Mouse (Mus musculus) G1E-ER4 (cell line): ENCODE results near the gene Atoh8. TPM values are rescaled to one million over a fixed set of nuclear protein-coding genes. Genes with fewer than 3 reads are reported as not detected.
A peak's percentile ranks its signal among the peaks of the same experiment; 100 is the strongest.

Source experiments
- GATA1 ChIP-seq: IDR thresholded peaks from one replicate; pipeline ENCODE4 v1.8.0; 2012; ENCODE audit warnings: low read length, inconsistent platforms
- polyA plus RNA-seq: library from polyadenylated mRNA; stranded (reverse); fragments of >175 nt; gene quantifications from 2 replicates; pipeline ENCODE4 v1.2.3, GENCODE M21; 2012

Atoh8 gene
- not detected in 2 replicates for polyA plus RNA-seq

DNA sequence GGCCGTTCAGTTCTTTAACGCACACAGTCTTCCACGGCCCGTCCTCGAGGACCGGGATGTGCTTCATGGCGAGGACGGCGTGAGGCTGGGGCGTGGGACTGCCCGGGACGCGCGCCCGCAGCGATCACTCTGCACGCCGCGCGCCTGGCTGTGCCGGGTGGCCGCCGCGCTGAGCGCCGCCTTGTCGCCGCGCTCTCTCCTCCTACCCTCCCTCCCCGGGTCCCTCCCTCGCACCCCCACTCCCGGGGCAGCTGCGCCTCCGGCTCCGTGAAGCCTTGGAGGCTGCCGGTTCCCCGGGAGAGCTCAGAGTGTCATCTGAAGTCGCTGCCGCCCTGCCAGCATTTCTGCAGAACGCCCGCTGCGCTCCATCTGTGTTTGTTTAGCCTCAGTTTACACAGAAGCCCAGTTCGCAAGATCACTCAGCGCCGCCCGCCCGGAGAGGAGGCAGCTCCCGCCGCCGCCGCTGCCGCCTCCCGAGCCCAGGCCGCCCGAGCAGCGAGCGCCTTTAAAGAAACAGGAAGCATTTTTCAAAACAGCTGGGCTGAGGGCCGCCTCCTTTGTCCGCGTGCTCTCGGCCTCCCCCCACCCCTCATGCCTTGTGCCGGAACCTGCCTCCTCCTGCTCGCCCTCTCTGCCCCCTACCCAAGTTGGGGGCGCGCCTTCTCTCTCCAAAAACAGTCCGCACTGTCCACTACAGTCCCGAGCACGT, at the start of gene Atoh8:
Gene Atoh8 (minus strand): TSS at position 480 of the 709 bp plus-strand sequence.
- TF ChIP-seq GATA1 = no peak

DNA sequence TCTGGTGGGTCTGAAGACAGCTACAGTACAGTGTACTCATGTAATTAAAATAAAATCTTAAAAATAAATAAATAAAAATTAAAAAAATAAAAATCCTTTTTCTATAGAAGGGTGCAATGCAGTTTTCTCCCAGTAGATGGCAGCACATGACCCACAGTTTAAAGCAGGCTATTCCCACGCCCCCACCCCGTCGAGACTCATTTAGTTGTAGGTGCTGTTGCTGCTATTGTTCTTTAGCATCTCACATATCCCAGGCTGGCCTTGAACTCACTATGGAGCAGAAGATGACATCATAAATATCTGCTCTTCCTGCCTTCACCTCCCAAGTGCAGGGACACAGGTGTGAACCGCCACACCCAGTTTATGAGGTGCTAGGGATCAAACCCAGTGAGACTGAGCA, 48.5 kb upstream of the Atoh8 start:
- TF ChIP-seq GATA1 = no peak

DNA sequence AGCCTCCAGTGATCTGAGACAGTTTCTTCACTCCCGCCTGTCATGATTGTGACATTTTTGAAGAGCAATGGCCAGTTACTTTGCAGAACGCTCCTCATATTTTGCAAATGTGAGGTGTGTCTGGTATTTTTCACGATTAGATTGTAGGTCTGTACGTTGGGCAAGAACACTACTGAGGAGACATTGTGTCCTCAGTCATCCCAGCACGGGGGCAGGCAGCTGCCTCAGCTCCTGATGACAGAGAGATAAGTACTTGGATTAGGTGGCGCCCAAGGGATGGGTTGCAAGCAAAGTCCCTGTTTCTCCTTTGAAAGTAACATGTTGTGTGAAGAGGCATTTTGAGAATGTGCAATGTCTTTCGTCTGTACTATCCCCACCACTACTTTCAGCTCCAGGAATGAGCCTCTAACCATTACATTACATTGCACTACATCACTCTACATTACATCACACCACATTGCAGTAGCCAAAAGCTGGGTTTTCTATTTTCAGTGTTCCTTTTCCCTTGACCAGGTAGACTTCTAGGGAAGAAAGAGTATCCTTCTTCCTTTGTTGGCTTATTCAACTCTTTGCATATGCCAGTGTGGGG, 45.1 kb upstream of the Atoh8 start:
- TF ChIP-seq GATA1 = no peak

DNA sequence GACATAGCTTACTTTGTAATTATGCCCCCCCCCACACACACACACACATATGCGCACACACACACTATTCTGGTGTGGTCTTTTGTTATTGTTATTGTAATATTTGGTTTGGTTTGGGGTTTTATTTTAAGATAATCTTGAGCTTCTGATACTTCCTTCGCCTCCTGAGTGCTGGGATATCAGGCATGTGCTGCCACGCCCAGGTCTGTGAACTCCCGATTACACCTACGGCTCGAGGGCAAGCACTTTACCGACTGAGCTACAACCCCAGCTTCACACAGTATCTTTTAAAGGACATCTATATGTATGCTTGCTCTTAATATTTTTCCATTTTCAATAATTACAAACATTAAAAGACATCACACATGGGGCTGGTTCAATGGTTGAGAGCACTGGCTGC, 44.1 kb upstream of the Atoh8 start:
- TF ChIP-seq GATA1 = peak; percentile 76

DNA sequence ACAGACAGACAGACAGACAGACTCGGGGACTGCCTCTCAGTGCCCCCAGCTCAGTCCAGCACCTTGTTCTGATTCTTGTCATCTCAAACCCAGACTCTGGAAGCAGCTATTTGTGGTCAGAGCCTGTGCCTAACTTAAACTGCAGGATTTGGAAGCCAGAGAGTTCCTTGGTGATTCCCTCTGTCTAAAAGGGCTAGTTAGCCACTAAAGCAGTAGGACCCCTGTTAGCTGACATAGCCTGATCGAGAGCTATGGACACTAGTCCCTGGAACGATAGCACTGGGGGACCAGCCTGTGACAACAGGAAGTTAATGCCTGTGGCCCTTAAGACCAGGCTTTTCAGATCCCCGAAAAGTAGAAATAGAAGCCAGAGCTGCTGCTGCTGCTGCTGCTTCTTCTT, 43.5 kb upstream of the Atoh8 start:
- TF ChIP-seq GATA1 = no peak

DNA sequence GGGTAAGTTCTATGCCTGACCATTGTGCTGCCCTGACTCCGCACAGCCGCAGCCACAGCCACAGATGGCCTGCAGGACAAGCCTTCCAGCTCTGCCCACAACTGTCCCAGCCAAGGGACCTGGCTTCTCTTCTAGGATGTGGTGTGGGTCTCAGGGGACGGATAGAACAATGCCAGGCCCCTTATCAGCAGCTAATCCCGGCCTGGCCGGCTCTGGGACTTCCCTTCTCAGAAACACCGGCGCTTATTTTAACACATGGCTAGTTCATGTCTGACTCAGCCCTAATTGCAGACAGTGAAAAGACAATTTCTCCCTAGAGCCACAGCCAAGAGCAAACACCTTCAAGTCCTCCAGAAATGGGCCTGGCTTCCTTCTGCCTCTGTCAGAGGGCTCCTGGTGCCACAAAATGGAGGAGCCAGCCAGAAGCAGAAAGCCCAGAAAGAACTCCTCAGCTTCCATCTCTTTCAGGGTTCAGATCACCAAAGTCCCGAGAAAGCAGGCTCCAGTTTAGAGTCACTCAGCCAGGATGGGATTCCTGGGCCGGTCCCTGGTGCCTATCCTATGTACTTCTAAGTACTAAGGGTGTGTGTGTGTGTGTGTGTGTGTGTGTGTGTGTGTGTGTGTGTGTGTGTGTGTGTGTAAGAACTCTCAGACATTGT, 42.3 kb upstream of the Atoh8 start:
- TF ChIP-seq GATA1 = no peak

DNA sequence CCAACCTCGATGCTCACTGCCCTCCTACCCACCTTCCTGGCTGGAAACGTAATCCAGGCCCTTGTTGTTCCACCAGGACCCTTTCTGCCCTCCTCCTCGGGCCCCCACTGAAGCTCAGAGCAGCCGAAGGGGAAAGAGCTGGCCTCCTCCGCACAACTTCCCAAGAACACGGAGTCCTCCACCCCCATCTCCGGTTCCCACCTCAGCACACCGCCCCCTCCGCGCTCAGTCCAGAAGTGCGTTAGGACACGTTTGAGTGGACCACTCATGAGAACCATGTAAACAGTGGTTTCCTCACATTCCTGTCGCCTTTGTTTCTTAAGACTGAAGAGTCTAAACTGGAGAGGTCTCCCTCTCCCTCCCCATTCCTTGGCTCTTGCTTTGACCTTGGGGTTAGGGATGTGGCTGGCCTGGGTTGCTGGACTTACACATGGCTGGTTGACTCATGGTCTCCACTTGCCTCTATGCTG, 41.6 kb upstream of the Atoh8 start:
- no peak for TF ChIP-seq GATA1

DNA sequence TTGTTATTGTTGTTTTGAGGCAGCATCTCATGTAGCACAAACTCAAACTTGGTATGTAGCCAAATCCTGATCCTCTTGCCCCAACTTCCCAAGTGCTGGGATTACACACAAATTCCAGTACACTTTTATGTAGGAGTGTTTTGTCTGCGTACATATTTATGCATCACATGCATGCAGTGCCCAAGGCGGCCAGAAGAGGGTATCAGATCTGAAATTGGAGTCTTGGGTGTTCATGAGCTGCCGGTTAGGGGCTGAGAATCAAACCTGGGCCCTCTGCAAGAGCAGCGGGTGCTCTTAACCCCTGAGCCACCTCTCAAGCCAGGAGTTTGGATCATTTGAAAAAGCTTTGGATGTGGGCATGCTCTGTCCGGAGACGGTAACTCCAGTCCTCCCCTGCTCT, 40.8 kb upstream of the Atoh8 start:
- TF ChIP-seq GATA1 = no peak

DNA sequence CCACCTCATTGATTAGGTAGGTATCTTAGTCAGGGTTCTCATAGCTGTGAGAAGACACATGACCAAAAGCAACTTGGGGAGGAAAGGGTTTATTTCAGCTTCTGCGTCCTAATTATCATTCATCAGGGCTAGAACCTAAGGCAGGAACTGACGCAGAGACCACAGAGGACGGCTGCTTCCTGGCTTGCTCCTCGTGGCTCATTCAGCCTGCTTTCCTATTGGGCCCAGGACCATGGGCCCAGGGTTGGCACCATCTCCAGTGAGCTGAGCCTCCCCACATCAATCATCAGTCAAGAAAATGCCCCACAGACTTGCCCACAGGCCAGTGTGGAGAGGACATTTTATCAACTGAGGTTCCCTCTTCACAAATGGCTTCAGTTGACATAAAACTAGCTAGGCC, 40.1 kb upstream of the Atoh8 start:
- TF ChIP-seq GATA1 = no peak

DNA sequence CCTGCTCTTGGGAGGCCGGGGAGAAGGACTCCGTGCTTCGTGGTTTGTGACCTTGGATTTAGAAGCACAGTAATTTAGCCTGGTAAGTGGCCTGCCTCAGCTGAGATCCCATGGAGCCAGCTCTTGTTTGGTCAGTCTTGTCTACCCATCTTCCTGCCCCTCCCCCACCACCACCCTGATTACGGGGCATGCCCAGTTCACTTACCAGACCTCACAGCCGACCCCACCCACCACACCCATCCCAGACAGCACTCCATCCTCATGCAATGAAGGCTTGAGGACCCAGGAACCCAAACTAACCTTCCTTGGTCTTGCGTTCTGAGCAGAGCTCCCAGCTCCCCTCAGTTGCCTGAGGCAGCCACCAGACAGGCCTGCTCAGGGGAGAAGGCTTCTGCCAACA, 37.8 kb upstream of the Atoh8 start:
- TF ChIP-seq GATA1 = no peak

DNA sequence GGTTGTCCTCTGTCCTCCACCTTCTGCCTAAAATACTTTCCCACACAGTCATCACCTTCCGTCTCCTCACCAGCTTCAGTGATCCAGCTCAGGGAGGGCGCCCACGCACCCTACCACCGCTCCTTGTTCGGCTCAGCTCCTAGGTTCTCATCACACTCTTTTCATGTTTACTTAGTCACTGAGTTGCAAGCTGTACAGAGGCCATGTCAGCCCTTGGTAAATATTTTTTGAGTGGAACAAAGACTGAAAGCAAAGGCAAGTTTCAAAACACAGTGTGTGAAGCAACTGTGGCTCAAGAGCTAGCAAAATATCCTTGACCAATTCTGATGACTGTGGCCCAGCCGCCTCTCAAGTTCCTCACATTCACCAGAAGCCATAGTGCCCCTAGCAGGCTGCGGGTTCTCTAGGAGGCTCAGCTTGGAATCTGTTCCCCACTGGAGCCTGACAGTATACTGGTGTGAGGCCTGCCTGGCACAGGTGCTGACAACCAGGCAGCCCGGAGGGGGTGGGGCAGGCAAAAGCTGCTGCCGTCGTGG, 36.9 kb upstream of the Atoh8 start:
- TF ChIP-seq GATA1 = no peak

DNA sequence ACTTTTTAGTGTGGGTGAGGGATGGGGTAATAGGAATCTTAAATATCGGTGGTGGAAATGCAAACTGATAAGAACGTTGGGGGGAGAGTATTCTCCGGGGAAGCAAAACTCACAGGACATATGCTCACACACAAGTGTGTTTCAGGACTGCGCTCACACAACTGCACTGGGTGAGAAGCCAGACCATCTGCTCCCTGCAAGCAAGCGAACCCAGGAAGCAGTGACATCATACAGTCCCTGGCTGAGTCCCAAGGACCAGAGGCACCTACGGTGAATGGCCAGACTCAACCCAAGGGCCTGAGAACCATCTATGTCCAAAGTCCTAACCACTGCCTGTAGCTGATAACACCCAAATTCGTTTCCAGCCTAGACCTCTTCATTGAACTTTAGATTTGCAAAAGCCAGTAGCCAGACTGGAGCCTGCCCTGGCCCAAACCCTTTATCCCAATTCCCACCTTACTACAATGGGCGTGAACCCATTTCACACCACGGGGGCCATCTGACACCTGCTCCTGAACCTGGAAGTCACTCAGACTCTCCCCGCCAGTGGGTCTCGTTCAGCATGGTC, 35.7 kb upstream of the Atoh8 start:
- no peak for TF ChIP-seq GATA1

DNA sequence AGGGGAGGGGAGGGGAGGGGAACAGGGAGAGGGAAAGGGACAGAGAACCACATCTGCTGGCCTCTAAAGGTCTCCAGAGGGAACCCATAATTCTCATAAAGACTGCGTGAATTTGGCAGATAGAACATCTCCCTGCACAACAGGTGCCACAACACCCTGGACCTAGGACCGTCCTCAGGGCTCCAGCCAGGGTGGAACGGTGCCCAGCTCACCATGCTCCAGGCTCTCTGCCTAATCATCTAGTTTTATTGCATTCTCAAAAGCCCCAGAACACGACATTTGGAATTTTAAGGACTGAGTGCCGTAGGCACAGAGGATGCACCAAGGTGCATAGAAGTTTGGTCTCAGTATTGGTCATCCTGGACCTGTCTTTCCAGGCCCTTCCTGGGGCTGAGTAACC, 34.9 kb upstream of the Atoh8 start:
- no peak for TF ChIP-seq GATA1

DNA sequence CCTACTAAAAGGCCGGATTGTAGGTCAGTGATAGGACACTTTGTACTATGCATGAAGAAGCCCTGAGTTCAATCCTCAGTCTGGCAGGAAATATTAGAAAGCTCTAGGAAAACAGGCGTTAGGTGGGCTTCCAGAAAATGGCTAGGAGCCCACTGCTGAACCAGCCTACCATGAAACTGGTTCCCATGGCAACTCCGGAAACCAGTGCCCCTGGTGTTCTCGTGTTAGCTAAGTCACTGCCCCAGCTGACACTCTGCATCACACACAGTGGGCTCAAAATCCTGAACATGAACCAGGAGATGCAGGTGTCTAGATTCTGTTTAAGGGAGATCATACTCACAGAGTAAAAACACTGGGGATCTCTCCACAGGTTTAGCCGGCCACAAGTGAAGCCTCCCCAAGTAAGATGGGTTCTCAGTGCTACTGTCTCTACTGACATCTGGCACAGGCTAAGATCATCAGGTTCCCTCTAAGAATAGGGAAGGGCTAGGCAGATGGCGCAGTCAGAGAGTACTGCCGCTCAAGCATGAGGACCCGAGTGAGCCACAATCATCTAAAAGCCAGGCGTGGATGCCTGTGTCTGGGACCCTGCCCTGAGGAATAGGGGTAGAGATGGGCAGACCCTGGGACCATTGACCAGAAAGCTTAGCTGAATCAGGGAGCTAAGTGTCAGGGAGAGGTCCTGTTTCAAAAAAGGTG, 32.9 kb upstream of the Atoh8 start:
- TF ChIP-seq GATA1 = no peak

DNA sequence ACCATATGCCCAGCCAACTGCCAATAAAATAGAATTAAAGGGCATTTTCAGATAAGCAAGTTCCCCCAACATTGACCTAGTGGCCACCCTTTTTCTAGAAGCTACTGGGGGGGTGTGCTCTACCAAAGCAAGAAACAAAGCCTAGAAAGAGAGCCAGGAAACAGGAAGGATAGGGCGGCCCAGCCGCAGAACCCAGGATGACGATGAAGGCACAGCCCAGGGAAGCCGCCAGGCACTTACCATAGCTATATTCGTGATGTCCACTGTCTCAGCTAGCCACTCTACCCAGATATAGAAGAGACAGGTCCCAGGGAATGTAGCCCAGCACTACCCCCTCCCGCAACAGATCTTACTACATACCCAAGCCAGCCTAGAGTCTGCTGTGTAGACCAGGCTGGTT, 30.3 kb upstream of the Atoh8 start:
- no peak for TF ChIP-seq GATA1
